8 mouse cellular contexts compared by ENCODE assay signal in genomic region chr16:20702522-20702893, GRCm38 (mm10). TPM values are rescaled to one million over a fixed set of nuclear protein-coding genes. Genes with fewer than 3 reads are reported as not detected.
DNase-seq lines count a peak whose midpoint lies in the region; ATAC-seq and TF ChIP-seq lines count a peak whose summit lies in the region.

No protein-coding gene starts in this region.

- peak overlapping the region; percentile 78 for H3K27ac ChIP-seq in liver, postnatal 0 days (ENCODE audit: low read depth)
- H3K27ac ChIP-seq in neural tube, embryonic 15.5 days (replicated peaks): peak overlapping the region; percentile 60

- no peak overlapping the region for H3K4me3 ChIP-seq in liver, postnatal 0 days (ENCODE audit: low read depth, low read length)
- H3K4me3 ChIP-seq in neural tube, embryonic 15.5 days (replicated peaks): no peak overlapping the region

- WGBS in liver, postnatal 0 days (ENCODE audit: insufficient replicate concordance): 15% methylated on average over 8 of the region's 8 CpGs
- WGBS in neural tube, embryonic 15.5 days: 7% methylated on average over 8 of the region's 8 CpGs

- H3K27me3 ChIP-seq in liver, postnatal 0 days (ENCODE audit: insufficient read depth, low read length): no peaks in the 10 kb centered on the region
- no peaks in the 10 kb centered on the region for H3K27me3 ChIP-seq in neural tube, embryonic 15.5 days (replicated peaks)

- DNase-seq in CD4-positive helper T cell, adult 2 months (ENCODE audit: low read depth, low spot score): peak; percentile 24
- peak; percentile 85 for DNase-seq in NIH3T3 (ENCODE audit: low read depth)
- DNase-seq in cerebellum, postnatal 4 days (ENCODE audit: low spot score in 2 of 2): peak; percentile 63 to 77
- DNase-seq in gastrocnemius, postnatal 25 days: peak; percentile 45
- peak; percentile 62 for DNase-seq in kidney, adult 11 months
- peak; percentile 84 for DNase-seq in liver, postnatal 0 days

- H3K36me3 ChIP-seq in liver, postnatal 0 days (replicated peaks; ENCODE audit: insufficient read depth, low read length): peaks cover 14% of the 10 kb centered on the region
- H3K36me3 ChIP-seq in neural tube, embryonic 15.5 days: peaks cover 53% of the 10 kb centered on the region

- TF ChIP-seq EP300 in liver, postnatal 0 days (IDR thresholded peaks at IDR 0.05; ENCODE audit: low read depth): peak; percentile 10; the same call in 1 of the 2 replicates

- peak; percentile 87 for TF ChIP-seq CTCF in liver, postnatal 0 days (IDR thresholded peaks at IDR 0.05; ENCODE audit: low read depth)

- H3K4me1 ChIP-seq in liver, postnatal 0 days (ENCODE audit: insufficient read depth): peaks cover 33% of the 10 kb centered on the region
- peaks cover 23% of the 10 kb centered on the region for H3K4me1 ChIP-seq in neural tube, embryonic 15.5 days

- no peaks in the 10 kb centered on the region for H3K9me3 ChIP-seq in liver, postnatal 0 days (ENCODE audit: low read length)
- no peaks in the 10 kb centered on the region for H3K9me3 ChIP-seq in neural tube, embryonic 15.5 days (replicated peaks)

- H3K4me2 ChIP-seq in liver, postnatal 0 days (ENCODE audit: low read depth, low read length): peak overlapping the region; percentile 45
- H3K4me2 ChIP-seq in neural tube, embryonic 15.5 days: no peak overlapping the region

- ATAC-seq in liver, postnatal 0 days: peak; percentile 84
- ATAC-seq in neural tube, embryonic 15.5 days (ENCODE audit: low FRiP score): peak; percentile 52; the same call in 1 of the 2 replicates
- no peak for ATAC-seq in inflammation-experienced regulatory T-cells, adult 6 months

- H3K9ac ChIP-seq in liver, postnatal 0 days (replicated peaks): 0 out of 2 replicates have a peak overlapping the region, but pooled peaks have one; percentile 36
- 0 out of 2 replicates have a peak overlapping the region, but pooled peaks have one; percentile 23 for H3K9ac ChIP-seq in neural tube, embryonic 15.5 days (replicated peaks)

RNA-seq across cellular contexts. Expression of gene Fam131a, which starts 9.5 kb away (rescaled TPM):
- total RNA-seq in gastrocnemius, postnatal 25 days (2021): 10 to 100 TPM; 31.5 to 57.0 TPM
- 0.88 and 1.4 TPM in 2 replicates for polyA plus RNA-seq in liver, postnatal 0 days (2015; fragmentation: Nextera tagmentation; extraction: Ambion mirVana)
- polyA plus RNA-seq in neural tube, embryonic 15.5 days (2015; fragmentation: Nextera tagmentation; extraction: Ambion mirVana): 42.2 and 48.6 TPM in 2 replicates
- polyA plus RNA-seq in inflammation-experienced regulatory T-cells, adult 6 months (2017; shearing (Covaris generic)): under 1 TPM; 0.30 to 0.78 (median 0.59) TPM

RNA-seq across cellular contexts. Expression of gene Polr2h, which starts 15.0 kb away (rescaled TPM):
- total RNA-seq in gastrocnemius, postnatal 25 days (2021): 1 to 10 TPM; 8.2 to 8.3 TPM
- polyA plus RNA-seq in liver, postnatal 0 days (2015; fragmentation: Nextera tagmentation; extraction: Ambion mirVana): 25.1 and 27.5 TPM in 2 replicates
- polyA plus RNA-seq in neural tube, embryonic 15.5 days (2015; fragmentation: Nextera tagmentation; extraction: Ambion mirVana): 90.9 and 95.4 TPM in 2 replicates
- polyA plus RNA-seq in inflammation-experienced regulatory T-cells, adult 6 months (2017; shearing (Covaris generic)): 10 to 100 TPM; 63.1 to 71.1 (median 64.1) TPM

RNA-seq across cellular contexts. Expression of gene Clcn2, which starts 15.0 kb away (rescaled TPM):
- total RNA-seq in gastrocnemius, postnatal 25 days (2021): 1 to 10 TPM; 2.0 to 3.2 TPM
- polyA plus RNA-seq in liver, postnatal 0 days (2015; fragmentation: Nextera tagmentation; extraction: Ambion mirVana): 3.6 and 4.7 TPM in 2 replicates
- 27.4 and 34.6 TPM in 2 replicates for polyA plus RNA-seq in neural tube, embryonic 15.5 days (2015; fragmentation: Nextera tagmentation; extraction: Ambion mirVana)
- polyA plus RNA-seq in inflammation-experienced regulatory T-cells, adult 6 months (2017; shearing (Covaris generic)): 1 to 10 TPM in 1 of 3 experiments, under 1 TPM in 2; 0.48 to 1.2 (median 0.79) TPM

RNA-seq across cellular contexts. Expression of gene Chrd, which starts 30.4 kb away (rescaled TPM):
- 1 to 10 TPM; 3.2 to 3.6 TPM for total RNA-seq in gastrocnemius, postnatal 25 days (2021)
- polyA plus RNA-seq in liver, postnatal 0 days (2015; fragmentation: Nextera tagmentation; extraction: Ambion mirVana): 0.34 and 0.45 TPM in 2 replicates
- 6.3 and 7.5 TPM in 2 replicates for polyA plus RNA-seq in neural tube, embryonic 15.5 days (2015; fragmentation: Nextera tagmentation; extraction: Ambion mirVana)
- not detected for polyA plus RNA-seq in inflammation-experienced regulatory T-cells, adult 6 months (2017; shearing (Covaris generic))

RNA-seq across cellular contexts. Expression of gene Thpo, which starts 31.8 kb away (rescaled TPM):
- total RNA-seq in gastrocnemius, postnatal 25 days (2021): 1 to 10 TPM; 2.1 to 3.0 TPM
- polyA plus RNA-seq in liver, postnatal 0 days (2015; fragmentation: Nextera tagmentation; extraction: Ambion mirVana): 8.6 and 8.9 TPM in 2 replicates
- 1.0 and 1.2 TPM in 2 replicates for polyA plus RNA-seq in neural tube, embryonic 15.5 days (2015; fragmentation: Nextera tagmentation; extraction: Ambion mirVana)
- polyA plus RNA-seq in inflammation-experienced regulatory T-cells, adult 6 months (2017; shearing (Covaris generic)): not detected

Comparison
In these comparisons a context has a peak if more than half of its experiments do, and no peak if none do; other contexts are left out.
1. DNase-seq: peak in every context shown above with its lines; median percentile 85 in NIH3T3; 84 in liver, postnatal 0 days; 70 in cerebellum, postnatal 4 days; 62 in kidney, adult 11 months; 45 in gastrocnemius, postnatal 25 days; 24 in CD4-positive helper T cell, adult 2 months.
2. RNA of gene Fam131a, which starts 9.5 kb away (polyA plus RNA-seq): 42.2 to 48.6 TPM in neural tube, embryonic 15.5 days; 0.88 to 1.4 TPM in liver, postnatal 0 days and 0.30 to 0.78 TPM in inflammation-experienced regulatory T-cells, adult 6 months; every median in the first group is over 10 times any median in the second.